In genomic region chr5:66527090-66527489, GRCm38 (mm10) we compare ENCODE assay signal across 11 mouse cellular contexts.
DNase-seq lines count a peak whose midpoint lies in the region; ATAC-seq and TF ChIP-seq lines count a peak whose summit lies in the region.
"Had no signal": no experiment of that assay in that cellular context is flagged by ENCODE, and none has a peak within 500 bp of the region (broad histone marks: within the 10 kb centered on the region; RNA-seq: fewer than 3 reads in every experiment).

No protein-coding gene starts in this region.

- peaks cover 51% of the 10 kb centered on the region for H3K79me3 ChIP-seq in C2C12 (ENCODE audit: low read depth)

- peaks cover 15% of the 10 kb centered on the region for H3K36me3 ChIP-seq in heart, adult 2 months (ENCODE audit: control insufficient read depth, insufficient read depth, low read length)
- H3K36me3 ChIP-seq in C2C12 (ENCODE audit: control insufficient read depth, insufficient read depth): peaks cover 15% of the 10 kb centered on the region
- H3K36me3 ChIP-seq in limb, embryonic 11.5 days (ENCODE audit: control insufficient read depth, insufficient read depth, low read length): no peaks in the 10 kb centered on the region

- no peak overlapping the region for H3ac ChIP-seq in C2C12 (ENCODE audit: control insufficient read depth, insufficient read length, low read depth)

- H3K27me3 ChIP-seq in heart, adult 2 months (ENCODE audit: control insufficient read depth, insufficient read depth, low read length): no peaks in the 10 kb centered on the region
- no peaks in the 10 kb centered on the region for H3K27me3 ChIP-seq in C2C12 (ENCODE audit: control insufficient read depth, insufficient read depth, insufficient read length)
- no peaks in the 10 kb centered on the region for H3K27me3 ChIP-seq in limb, embryonic 11.5 days (ENCODE audit: control insufficient read depth, insufficient read depth, low read length)
- H3K27me3 ChIP-seq: CH12.LX had no signal

- no peak for TF ChIP-seq POLR2A in heart, adult 2 months (IDR thresholded peaks at IDR 0.05; ENCODE audit: insufficient read depth, low read depth, low read length)

- H3K4me3 ChIP-seq in heart, adult 2 months: no peak overlapping the region
- no peak overlapping the region for H3K4me3 ChIP-seq in C2C12 (ENCODE audit: insufficient read depth, poor library complexity, severe bottlenecking)
- H3K4me3 ChIP-seq in limb, embryonic 11.5 days (ENCODE audit: low read depth, low read length): no peak overlapping the region

- no peak for TF ChIP-seq EP300 in heart, adult 2 months (IDR thresholded peaks at IDR 0.05; ENCODE audit: insufficient read depth, low read depth, low read length)

- no peak for TF ChIP-seq CTCF in heart, adult 2 months (IDR thresholded peaks at IDR 0.05)
- TF ChIP-seq CTCF in C2C12 (IDR thresholded peaks at IDR 0.05; ENCODE audit: control insufficient read depth, insufficient read depth, insufficient read length): no peak

- H3K27ac ChIP-seq in heart, adult 2 months: peak overlapping the region; percentile 45
- peak overlapping the region; percentile 93 for H3K27ac ChIP-seq in limb, embryonic 11.5 days (replicated peaks; ENCODE audit: low read depth, low read length)
- H3K27ac ChIP-seq: macrophage had no signal

- no peak overlapping the region for H3K4me2 ChIP-seq in limb, embryonic 11.5 days (ENCODE audit: low read depth, severe bottlenecking)

- H3K4me1 ChIP-seq in heart, adult 2 months (ENCODE audit: control insufficient read depth, insufficient read depth, low read length): peaks cover 17% of the 10 kb centered on the region
- peaks cover 23% of the 10 kb centered on the region for H3K4me1 ChIP-seq in limb, embryonic 11.5 days (ENCODE audit: control insufficient read depth, insufficient read depth, low read length)

- no peak for ATAC-seq in limb, embryonic 11.5 days (ENCODE audit: insufficient number of reproducible peaks, low FRiP score, low TSS enrichment, low read depth)

- DNase-seq in heart, adult 2 months: no peak
- no peak for DNase-seq in heart, postnatal 25 days (ENCODE audit: low spot score)
- DNase-seq in heart, postnatal 4 days: peak; percentile 40
- DNase-seq in limb, embryonic 11.5 days (ENCODE audit: low spot score): no peak
- DNase-seq in cerebellum, adult 11 months: no peak
- no peak for DNase-seq in frontal cortex, postnatal 36 days (ENCODE audit: low spot score in 2 of 2)
- no peak for DNase-seq in spleen, adult 12 weeks (ENCODE audit: low spot score)
- DNase-seq: cerebellum, adult 8-10 months had no signal

- intact Hi-C loops in heart, adult 2 months (cut with DNase I): no loop called here
- intact Hi-C loops in heart, postnatal 25 days (cut with DNase I): no loop called here

- 53% methylated on average over 8 of the region's 8 CpGs for whole genome bisulfite sequencing in heart, adult 2 months
- WGBS in limb, embryonic 11.5 days: 53% methylated on average over 8 of the region's 8 CpGs

- H3K9ac ChIP-seq in heart, adult 2 months (ENCODE audit: low read depth, low read length): no peak overlapping the region
- H3K9ac ChIP-seq in limb, embryonic 11.5 days (ENCODE audit: low read length): no peak overlapping the region

- peaks cover 2% of the 10 kb centered on the region; the same call in 1 of the 2 replicates for H3K79me2 ChIP-seq in heart, adult 2 months (replicated peaks; ENCODE audit: control insufficient read depth, insufficient read depth, low read length)
- H3K79me2 ChIP-seq in C2C12 (ENCODE audit: control insufficient read depth, insufficient read depth): peaks cover 82% of the 10 kb centered on the region

- no peaks in the 10 kb centered on the region for H3K9me3 ChIP-seq in limb, embryonic 11.5 days (ENCODE audit: control insufficient read depth, low read length)

TF ChIP-seq in C2C12, 6 proteins besides CTCF, POLR2A, EP300 and RAD21:
- TF ChIP-seq CEBPB (IDR thresholded peaks at IDR 0.05; ENCODE audit: low read depth) (no peak), MAX (IDR thresholded peaks at IDR 0.05) (peak; percentile 35), MYOG (IDR thresholded peaks at IDR 0.05; ENCODE audit: control insufficient read depth, extremely low read depth, insufficient read length) (no peak), USF1 (IDR thresholded peaks at IDR 0.05; ENCODE audit: low read depth) (no peak), MYOD1 (IDR thresholded peaks at IDR 0.05; ENCODE audit: control insufficient read depth, insufficient read length, low read depth) (peak; percentile 36), FOSL1 (IDR thresholded peaks at IDR 0.05; ENCODE audit: insufficient read depth, low read length, poor library complexity, severe bottlenecking) (no peak)
